Mouse (Mus musculus): ENCODE results near the gene Gm2056. TPM values are rescaled to one million over a fixed set of nuclear protein-coding genes. Genes with fewer than 3 reads are reported as not detected.
"Not testable (repeated sequence)": the region's sequence is repeated elsewhere in the genome, so short reads cannot be mapped to it uniquely, and the experiment has no call there.

Gm2056 gene
- not detected for total RNA-seq (2021)
- long read RNA-seq, experiment 1: 0 reads
- long read RNA-seq, experiment 2: 0 reads

DNA sequence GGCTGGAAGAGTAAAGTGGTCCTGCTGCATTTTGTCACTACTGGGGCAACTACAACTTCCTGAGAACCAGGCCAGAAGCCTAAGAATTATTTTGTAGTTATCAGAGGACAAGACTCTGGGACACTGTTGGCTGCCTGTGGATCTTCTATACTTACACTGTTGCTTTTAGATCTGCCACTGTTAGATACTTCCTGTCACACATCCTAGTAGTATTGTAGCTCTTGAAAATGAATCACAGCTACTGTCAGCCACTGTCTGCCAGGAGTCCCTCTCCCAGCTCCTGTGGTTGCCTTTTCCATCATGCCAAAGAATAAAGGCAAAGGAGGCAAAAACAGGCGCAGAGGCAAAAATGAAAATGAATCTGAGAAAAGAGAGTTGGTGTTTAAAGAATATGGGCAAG, at the start of gene Gm2056:
Gene Gm2056 (plus strand): TSS at position 301 of the 400 bp plus-strand sequence.
- not testable (repeated sequence) for DNase-seq (ENCODE audit: low spot score in 2 of 2)

DNA sequence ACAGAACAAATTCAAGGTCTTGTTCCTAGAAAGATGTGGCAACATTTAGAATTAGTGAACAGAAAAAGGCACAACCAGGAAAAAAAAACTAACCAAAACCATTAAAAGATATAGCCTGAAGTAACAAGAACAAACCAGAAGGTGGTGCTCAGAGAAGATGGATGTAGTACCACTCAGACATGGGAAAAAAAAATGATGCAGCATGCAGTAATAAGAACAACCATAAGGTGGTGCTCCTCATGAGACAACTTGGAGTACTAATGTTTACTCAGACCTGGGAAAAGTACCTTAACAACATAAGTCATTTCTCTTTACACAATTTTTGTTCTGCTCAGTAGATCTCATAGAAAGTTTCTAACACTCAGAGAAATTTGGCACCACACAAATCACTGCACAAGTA, 42.8 kb upstream of the Gm2056 start:
- DNase-seq (ENCODE audit: low spot score in 2 of 2): not testable (repeated sequence)

DNA sequence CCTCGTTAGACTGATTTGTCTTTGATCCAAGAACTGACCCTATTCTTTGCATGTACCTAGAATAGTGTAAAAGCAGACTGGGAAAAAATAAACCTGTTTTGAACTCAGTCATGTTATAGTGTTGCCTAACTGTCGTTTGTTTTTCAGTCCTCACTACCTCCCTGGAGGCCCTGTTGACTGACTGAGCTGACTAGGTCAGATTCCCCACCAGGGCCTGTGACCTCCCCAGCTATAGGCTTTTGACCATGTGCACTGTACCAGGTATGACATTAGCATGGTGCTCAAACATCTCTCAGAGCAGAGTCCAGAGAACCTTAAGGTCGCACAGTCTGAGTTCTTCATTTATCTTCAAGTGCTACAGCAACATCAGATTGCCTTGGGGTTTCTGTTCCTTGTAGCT, 22.7 kb upstream of the Gm2056 start:
- DNase-seq (ENCODE audit: low spot score in 2 of 2): not testable (repeated sequence)

DNA sequence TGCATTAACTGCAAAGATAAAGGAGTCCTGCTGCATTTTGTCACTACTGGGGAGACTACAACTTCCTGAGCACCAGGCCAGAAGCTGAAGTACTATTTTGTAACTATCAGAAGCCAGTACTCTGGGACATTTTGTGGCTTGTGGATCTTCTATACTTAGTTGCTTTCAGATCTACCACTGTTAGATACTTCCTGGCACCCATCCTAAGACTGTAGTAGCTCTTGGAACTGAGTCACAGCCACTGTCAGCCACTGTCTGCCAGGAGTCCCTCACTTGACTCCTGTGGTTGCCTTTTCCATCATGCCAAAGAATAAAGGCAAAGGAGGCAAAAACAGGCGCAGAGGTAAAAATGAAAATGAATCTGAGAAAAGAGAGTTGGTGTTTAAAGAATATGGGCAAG, 15.3 kb upstream of the Gm2056 start, which contains the start of gene Gm2075:
Gene Gm2075 (plus strand): TSS at position 301 of the 400 bp plus-strand sequence.
- DNase-seq (ENCODE audit: low spot score in 2 of 2): not testable (repeated sequence)

DNA sequence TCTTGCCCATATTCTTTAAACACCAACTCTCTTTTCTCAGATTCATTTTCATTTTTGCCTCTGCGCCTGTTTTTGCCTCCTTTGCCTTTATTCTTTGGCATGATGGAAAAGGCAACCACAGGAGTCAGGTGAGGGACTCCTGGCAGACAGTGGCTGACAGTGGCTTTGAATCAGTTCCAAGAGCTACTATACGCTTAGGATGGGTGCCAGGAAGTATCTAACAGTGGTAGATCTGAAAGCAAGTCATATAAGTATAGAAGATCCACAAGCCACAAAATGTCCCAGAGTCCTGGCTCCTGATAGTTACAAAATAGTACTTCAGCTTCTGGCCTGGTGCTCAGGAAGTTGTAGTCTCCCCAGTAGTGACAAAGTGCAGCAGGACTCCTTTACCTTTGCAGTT, 8.1 kb upstream of the Gm2056 start, which contains the start of gene Gm6803:
Gene Gm6803 (minus strand): TSS at position 101 of the 400 bp plus-strand sequence.
- DNase-seq (ENCODE audit: low spot score in 2 of 2): not testable (repeated sequence)

DNA sequence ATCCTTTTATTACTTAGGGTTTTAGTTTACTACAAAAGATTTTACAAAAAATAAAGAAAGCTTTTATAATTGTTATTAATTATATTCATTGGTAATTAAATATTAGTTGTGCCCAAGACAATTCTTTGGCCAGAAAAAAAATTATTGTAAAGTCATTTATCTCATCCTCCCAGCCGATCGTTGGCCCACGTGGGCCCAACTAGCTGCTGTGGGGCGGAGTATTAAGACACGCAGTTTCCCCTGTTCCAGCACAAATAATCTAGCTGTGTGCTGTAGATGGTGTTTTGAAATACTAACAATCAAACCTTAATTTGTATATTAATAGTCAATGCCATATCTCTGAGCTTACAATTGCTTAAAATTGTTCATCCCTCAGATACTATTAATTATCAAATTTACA, 5.4 kb downstream of the Gm2056 start:
- not testable (repeated sequence) for DNase-seq (ENCODE audit: low spot score in 2 of 2)

DNA sequence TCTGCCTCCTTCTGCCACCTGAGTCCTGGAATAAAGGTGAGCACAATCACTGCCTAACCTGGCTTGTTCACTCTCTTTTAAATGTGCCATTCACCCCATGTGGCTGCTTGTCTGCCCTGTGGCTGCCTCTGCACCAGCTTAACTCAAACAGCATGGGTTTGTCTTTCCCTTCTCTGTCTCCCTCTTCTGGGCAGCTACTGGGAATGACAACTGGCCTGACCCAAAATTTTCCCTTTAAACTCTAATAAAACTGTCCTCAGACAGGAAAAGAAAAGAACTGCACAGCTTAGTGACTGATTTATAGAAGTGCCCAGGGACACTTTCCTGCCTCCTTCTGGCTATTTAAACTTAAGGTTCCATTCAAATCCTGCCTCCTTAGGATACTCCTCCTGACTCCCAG, 12.3 kb downstream of the Gm2056 start:
- not testable (repeated sequence) for DNase-seq (ENCODE audit: low spot score in 2 of 2)

DNA sequence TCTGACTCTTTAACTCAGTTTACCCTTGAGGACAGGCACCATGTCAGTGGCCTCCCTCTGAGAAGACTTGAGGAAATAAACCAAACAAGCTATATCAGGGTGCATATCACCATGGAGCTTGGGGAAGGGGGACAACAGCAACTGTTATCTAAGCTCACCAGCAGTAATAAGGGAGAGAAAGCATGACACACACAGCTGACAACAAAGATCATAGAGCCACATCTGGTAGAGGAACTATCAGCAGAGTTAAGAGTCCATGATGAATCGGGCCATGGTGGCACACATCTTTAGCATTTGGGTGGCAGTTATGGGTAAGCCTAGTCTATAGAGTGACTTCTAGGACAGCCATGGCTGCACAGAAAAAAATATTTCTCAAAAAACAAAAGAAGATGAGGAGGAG, 12.9 kb downstream of the Gm2056 start:
- DNase-seq (ENCODE audit: low spot score in 2 of 2): not testable (repeated sequence)

DNA sequence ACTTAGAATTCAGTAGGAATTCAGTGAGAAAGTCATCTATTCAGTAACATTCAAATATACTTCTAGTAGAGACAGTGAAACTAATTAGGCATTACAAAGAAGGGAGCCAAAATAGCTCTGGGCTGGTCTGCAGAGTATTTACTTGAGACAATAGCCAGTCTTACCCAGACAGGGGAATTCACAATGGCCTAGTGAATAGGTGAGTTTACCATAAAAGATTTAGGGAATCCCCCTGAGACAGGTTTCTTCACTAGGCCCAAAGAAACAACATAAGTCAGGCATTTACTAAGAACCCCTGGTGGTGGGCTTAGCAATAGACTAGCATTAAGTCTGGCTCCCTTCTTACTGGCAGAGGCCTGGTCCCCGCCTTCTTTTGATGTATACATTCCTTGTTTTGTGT, 18.4 kb downstream of the Gm2056 start:
- DNase-seq (ENCODE audit: low spot score in 2 of 2): not testable (repeated sequence)

Other genes with a start within 250 kb of the Gm2056 start
- not detected for gene Gm21936, start 231.5 kb upstream of the Gm2056 start, total RNA-seq (2021)
- not detected for gene BB287469, start 210.4 kb upstream of the Gm2056 start, total RNA-seq (2021)
- not detected for gene Gm2001, start 184.7 kb upstream of the Gm2056 start, total RNA-seq (2021)
- gene Gm2016, start 152.9 kb upstream of the Gm2056 start, total RNA-seq (2021): not detected
- not detected for gene Gm2022, start 131.6 kb upstream of the Gm2056 start, total RNA-seq (2021)
- gene Gm2035, start 107.1 kb upstream of the Gm2056 start, total RNA-seq (2021): not detected
- not detected for gene Gm2042, start 72.9 kb upstream of the Gm2056 start, total RNA-seq (2021)
- not detected for gene Gm2075, start 15.2 kb upstream of the Gm2056 start, total RNA-seq (2021)
- not detected for gene Gm6803, start 8.2 kb upstream of the Gm2056 start, total RNA-seq (2021)
- gene Gm16368, start 56.7 kb downstream of the Gm2056 start, total RNA-seq (2021): not detected
- not detected for gene Gm10436, start 155.1 kb downstream of the Gm2056 start, total RNA-seq (2021)
- not detected for gene Gm8332, start 223.1 kb downstream of the Gm2056 start, total RNA-seq (2021)
- not detected for gene Gm5662, start 247.5 kb downstream of the Gm2056 start, total RNA-seq (2021)

All from adrenal gland, postnatal 4 days (tissue).